Mouse (Mus musculus): Measurements from ENCODE around the gene Plscr4. TPM values are rescaled to one million over a fixed set of nuclear protein-coding genes. Genes with fewer than 3 reads are reported as not detected.

The Plscr4 gene
- polyA plus RNA-seq, 1 experiment from 2014 or later: 1.4 TPM

GRCm38 (mm10) chr9:92467724-92468123 lies 10.6 kb downstream of the Plscr4 start:
- 74% methylated on average over 4 of the region's 4 CpGs for WGBS

DNA sequence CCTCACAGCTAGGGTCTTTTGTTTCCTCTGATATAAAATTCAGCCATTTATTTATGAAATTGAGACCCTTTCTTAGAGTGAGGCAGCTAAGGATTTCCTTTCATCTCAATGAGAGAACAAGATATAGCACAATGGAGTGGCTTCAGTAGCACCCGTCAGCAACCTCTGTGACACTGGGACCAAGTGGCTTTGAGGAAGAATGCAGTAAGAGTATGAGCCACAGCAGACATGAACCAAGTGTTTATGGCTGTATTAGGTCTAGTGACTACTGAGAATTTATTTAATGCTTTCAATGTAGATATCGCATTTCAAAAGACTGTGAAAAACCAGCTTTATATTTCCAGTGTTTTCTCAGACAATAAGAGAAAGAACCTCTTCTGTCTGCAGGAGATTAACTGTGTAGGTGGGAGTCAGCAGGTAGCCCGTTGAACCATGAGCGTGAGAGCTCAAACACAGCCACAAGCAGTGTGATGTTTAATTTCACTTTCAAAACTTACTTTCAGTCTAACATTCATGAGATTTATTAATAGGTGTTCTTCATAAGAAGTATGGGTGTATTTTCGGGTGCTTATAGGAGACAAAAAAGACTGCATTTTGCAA lies 15.2 kb downstream of the Plscr4 start:
- no peaks in the 10 kb centered on the region for H3K36me3 ChIP-seq (ENCODE audit: control insufficient read depth, insufficient read depth)
- no peak for ATAC-seq
- no peaks in the 10 kb centered on the region for H3K9me3 ChIP-seq (ENCODE audit: control insufficient read depth, low read length)
- no peak overlapping the region for H3K4me3 ChIP-seq (replicated peaks; ENCODE audit: low read length)
- WGBS: 53% methylated on average over 5 of the region's 5 CpGs
- no peak overlapping the region for H3K4me2 ChIP-seq (ENCODE audit: low read length)
- no peaks in the 10 kb centered on the region for H3K27me3 ChIP-seq (replicated peaks; ENCODE audit: control insufficient read depth, insufficient read depth, low read length)
- no peak overlapping the region for H3K9ac ChIP-seq (replicated peaks; ENCODE audit: low read depth, low read length)
- H3K27ac ChIP-seq (ENCODE audit: low read length): no peak overlapping the region
- no peaks in the 10 kb centered on the region for H3K4me1 ChIP-seq (replicated peaks; ENCODE audit: control insufficient read depth, insufficient read depth, low read length)

More at GRCm38 (mm10) chr9:92467724-92468123, 10.6 kb downstream of the Plscr4 start:
- H3K36me3 ChIP-seq (ENCODE audit: control insufficient read depth, insufficient read depth): no peaks in the 10 kb centered on the region
- no peak for ATAC-seq
- H3K27me3 ChIP-seq (replicated peaks; ENCODE audit: control insufficient read depth, insufficient read depth, low read length): no peaks in the 10 kb centered on the region
- H3K4me1 ChIP-seq (replicated peaks; ENCODE audit: control insufficient read depth, insufficient read depth, low read length): no peaks in the 10 kb centered on the region
- no peak overlapping the region for H3K27ac ChIP-seq (ENCODE audit: low read length)
- H3K9me3 ChIP-seq (ENCODE audit: control insufficient read depth, low read length): no peaks in the 10 kb centered on the region
- H3K4me2 ChIP-seq (ENCODE audit: low read length): no peak overlapping the region
- H3K9ac ChIP-seq (replicated peaks; ENCODE audit: low read depth, low read length): no peak overlapping the region
- no peak overlapping the region for H3K4me3 ChIP-seq (replicated peaks; ENCODE audit: low read length)

DNA sequence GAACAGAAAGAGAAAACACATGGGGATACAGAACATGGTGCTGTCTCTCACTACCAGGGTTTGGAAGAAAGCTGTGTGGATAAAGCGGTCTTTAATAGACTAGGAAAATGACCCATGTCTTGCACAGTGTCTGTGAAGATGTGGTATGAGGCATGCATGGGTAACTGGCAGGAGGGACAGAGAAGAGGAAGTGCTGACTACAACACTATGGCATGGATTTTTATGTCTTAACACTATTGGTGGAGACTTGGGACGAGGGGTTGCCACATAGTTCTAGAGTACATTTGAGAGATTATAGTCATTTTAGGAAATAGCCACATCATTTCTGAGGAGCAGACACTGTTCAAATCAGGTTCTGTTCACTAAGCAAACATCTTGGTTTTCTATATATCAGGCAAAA lies 16.0 kb downstream of the Plscr4 start:
- Histone ChIP-seq H3K36me3 (ENCODE audit: control insufficient read depth, insufficient read depth) (no peaks in the 10 kb centered on the region), H3K9me3 (ENCODE audit: control insufficient read depth, low read length) (no peaks in the 10 kb centered on the region), H3K27me3 (replicated peaks; ENCODE audit: control insufficient read depth, insufficient read depth, low read length) (no peaks in the 10 kb centered on the region), H3K4me3 (replicated peaks; ENCODE audit: low read length) (no peak overlapping the region), H3K4me2 (ENCODE audit: low read length) (no peak overlapping the region), H3K9ac (replicated peaks; ENCODE audit: low read depth, low read length) (no peak overlapping the region), H3K27ac (ENCODE audit: low read length) (no peak overlapping the region), H3K4me1 (replicated peaks; ENCODE audit: control insufficient read depth, insufficient read depth, low read length) (no peaks in the 10 kb centered on the region)
- no peak for ATAC-seq
- 91% methylated on average over 2 of the region's 2 CpGs for WGBS

- Histone ChIP-seq H3K27me3 (replicated peaks; ENCODE audit: control insufficient read depth, insufficient read depth, low read length) (no peaks in the 10 kb centered on the region), H3K36me3 (ENCODE audit: control insufficient read depth, insufficient read depth) (no peaks in the 10 kb centered on the region), H3K9ac (replicated peaks; ENCODE audit: low read depth, low read length) (no peak overlapping the region), H3K9me3 (ENCODE audit: control insufficient read depth, low read length) (no peaks in the 10 kb centered on the region), H3K4me2 (ENCODE audit: low read length) (no peak overlapping the region), H3K27ac (ENCODE audit: low read length) (no peak overlapping the region), H3K4me3 (replicated peaks; ENCODE audit: low read length) (no peak overlapping the region), H3K4me1 (replicated peaks; ENCODE audit: control insufficient read depth, insufficient read depth, low read length) (no peaks in the 10 kb centered on the region)
- WGBS: 97% methylated on average over 1 of the region's 1 CpGs
- ATAC-seq: no peak
Observed at GRCm38 (mm10) chr9:92474244-92474643, 17.1 kb downstream of the Plscr4 start.

- H3K4me1 ChIP-seq (replicated peaks; ENCODE audit: control insufficient read depth, insufficient read depth, low read length): no peaks in the 10 kb centered on the region
- no peaks in the 10 kb centered on the region for H3K9me3 ChIP-seq (ENCODE audit: control insufficient read depth, low read length)
- no peak for ATAC-seq
- H3K4me2 ChIP-seq (ENCODE audit: low read length): no peak overlapping the region
- no peak overlapping the region for H3K27ac ChIP-seq (ENCODE audit: low read length)
- no peak overlapping the region for H3K4me3 ChIP-seq (replicated peaks; ENCODE audit: low read length)
- no peaks in the 10 kb centered on the region for H3K36me3 ChIP-seq (ENCODE audit: control insufficient read depth, insufficient read depth)
- H3K27me3 ChIP-seq (replicated peaks; ENCODE audit: control insufficient read depth, insufficient read depth, low read length): no peaks in the 10 kb centered on the region
- H3K9ac ChIP-seq (replicated peaks; ENCODE audit: low read depth, low read length): no peak overlapping the region
- 84% methylated on average over 2 of the region's 2 CpGs for WGBS
Observed at GRCm38 (mm10) chr9:92481663-92482062, 24.5 kb downstream of the Plscr4 start.

- 92% methylated on average over 4 of the region's 4 CpGs for whole genome bisulfite sequencing
- no peaks in the 10 kb centered on the region for H3K9me3 ChIP-seq (ENCODE audit: control insufficient read depth, low read length)
- ATAC-seq: no peak
- no peak overlapping the region for H3K9ac ChIP-seq (replicated peaks; ENCODE audit: low read depth, low read length)
- no peaks in the 10 kb centered on the region for H3K27me3 ChIP-seq (replicated peaks; ENCODE audit: control insufficient read depth, insufficient read depth, low read length)
- H3K4me1 ChIP-seq (replicated peaks; ENCODE audit: control insufficient read depth, insufficient read depth, low read length): no peaks in the 10 kb centered on the region
- no peaks in the 10 kb centered on the region for H3K36me3 ChIP-seq (ENCODE audit: control insufficient read depth, insufficient read depth)
- H3K4me3 ChIP-seq (replicated peaks; ENCODE audit: low read length): no peak overlapping the region
- H3K27ac ChIP-seq (ENCODE audit: low read length): no peak overlapping the region
- H3K4me2 ChIP-seq (ENCODE audit: low read length): no peak overlapping the region
Observed at GRCm38 (mm10) chr9:92482551-92482950, 25.4 kb downstream of the Plscr4 start.

DNA sequence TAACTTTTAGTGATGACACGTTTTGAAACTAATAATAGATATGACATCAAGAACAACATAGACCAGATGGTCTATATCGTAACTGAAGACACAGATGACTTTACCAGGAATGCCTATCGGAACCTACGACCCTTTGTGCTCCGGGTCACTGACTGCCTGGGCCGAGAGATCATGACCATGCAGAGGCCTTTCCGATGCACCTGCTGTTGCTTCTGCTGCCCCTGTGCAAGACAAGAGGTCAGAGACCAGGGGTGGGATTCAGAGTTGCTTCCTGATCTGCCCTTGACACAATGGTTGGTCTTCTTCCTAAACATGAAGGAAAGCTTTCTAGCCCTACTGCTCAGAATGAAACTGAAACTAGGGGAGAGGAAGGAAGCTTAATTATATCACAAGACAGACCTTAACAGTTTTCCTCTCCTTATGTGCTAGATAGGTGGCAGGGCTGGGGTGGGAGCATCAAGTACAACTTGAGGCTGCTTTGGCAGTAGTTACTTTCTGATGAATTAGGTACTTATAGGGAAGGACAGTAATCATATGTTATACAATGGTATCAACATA lies 27.6 kb downstream of the Plscr4 start:
- no peak overlapping the region for H3K9ac ChIP-seq (replicated peaks; ENCODE audit: low read depth, low read length)
- no peaks in the 10 kb centered on the region for H3K36me3 ChIP-seq (ENCODE audit: control insufficient read depth, insufficient read depth)
- ATAC-seq: no peak
- H3K27me3 ChIP-seq (replicated peaks; ENCODE audit: control insufficient read depth, insufficient read depth, low read length): no peaks in the 10 kb centered on the region
- no peak overlapping the region for H3K4me3 ChIP-seq (replicated peaks; ENCODE audit: low read length)
- H3K4me2 ChIP-seq (ENCODE audit: low read length): no peak overlapping the region
- WGBS: 90% methylated on average over 7 of the region's 7 CpGs
- no peaks in the 10 kb centered on the region for H3K4me1 ChIP-seq (replicated peaks; ENCODE audit: control insufficient read depth, insufficient read depth, low read length)
- no peak overlapping the region for H3K27ac ChIP-seq (ENCODE audit: low read length)
- no peaks in the 10 kb centered on the region for H3K9me3 ChIP-seq (ENCODE audit: control insufficient read depth, low read length)

DNA sequence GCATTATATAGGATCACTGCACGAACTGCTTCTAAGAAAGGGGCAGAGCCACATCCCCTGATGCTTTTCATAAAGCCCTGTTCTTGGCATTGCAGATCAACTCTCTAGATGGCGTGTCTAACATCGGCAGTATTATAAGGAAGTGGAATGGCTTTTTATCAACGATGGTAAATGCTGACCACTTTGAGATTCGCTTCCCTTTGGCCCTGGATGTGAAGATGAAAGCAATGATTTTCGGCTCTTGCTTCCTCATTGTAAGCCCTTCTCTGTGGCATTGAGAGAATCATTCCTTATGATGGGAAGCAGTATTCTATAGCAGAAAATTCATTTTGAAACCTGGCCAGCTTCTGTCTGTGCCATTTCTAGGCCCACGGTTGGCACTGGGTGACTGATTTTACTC lies 32.7 kb downstream of the Plscr4 start:
- no peak overlapping the region for H3K4me3 ChIP-seq (replicated peaks; ENCODE audit: low read length)
- no peak overlapping the region for H3K27ac ChIP-seq (ENCODE audit: low read length)
- no peak overlapping the region for H3K4me2 ChIP-seq (ENCODE audit: low read length)
- H3K4me1 ChIP-seq (replicated peaks; ENCODE audit: control insufficient read depth, insufficient read depth, low read length): peaks cover 3% of the 10 kb centered on the region; the same call in 1 of the 2 replicates
- H3K9me3 ChIP-seq (ENCODE audit: control insufficient read depth, low read length): no peaks in the 10 kb centered on the region
- H3K27me3 ChIP-seq (replicated peaks; ENCODE audit: control insufficient read depth, insufficient read depth, low read length): no peaks in the 10 kb centered on the region
- 79% methylated on average over 7 of the region's 7 CpGs for WGBS
- H3K36me3 ChIP-seq (ENCODE audit: control insufficient read depth, insufficient read depth): no peaks in the 10 kb centered on the region
- ATAC-seq: no peak
- H3K9ac ChIP-seq (replicated peaks; ENCODE audit: low read depth, low read length): no peak overlapping the region

GRCm38 (mm10) chr9:92490319-92490718 lies 33.1 kb downstream of the Plscr4 start:
- no peak overlapping the region for H3K4me3 ChIP-seq (replicated peaks; ENCODE audit: low read length)
- H3K4me2 ChIP-seq (ENCODE audit: low read length): no peak overlapping the region
- no peaks in the 10 kb centered on the region for H3K9me3 ChIP-seq (ENCODE audit: control insufficient read depth, low read length)
- no peaks in the 10 kb centered on the region for H3K27me3 ChIP-seq (replicated peaks; ENCODE audit: control insufficient read depth, insufficient read depth, low read length)
- H3K4me1 ChIP-seq (replicated peaks; ENCODE audit: control insufficient read depth, insufficient read depth, low read length): peaks cover 3% of the 10 kb centered on the region; the same call in 1 of the 2 replicates
- no peaks in the 10 kb centered on the region for H3K36me3 ChIP-seq (ENCODE audit: control insufficient read depth, insufficient read depth)
- ATAC-seq: no peak
- 63% methylated on average over 3 of the region's 3 CpGs for WGBS
- H3K9ac ChIP-seq (replicated peaks; ENCODE audit: low read depth, low read length): no peak overlapping the region
- H3K27ac ChIP-seq (ENCODE audit: low read length): no peak overlapping the region

- Histone ChIP-seq H3K4me3 (replicated peaks; ENCODE audit: low read length) (no peak overlapping the region), H3K27ac (ENCODE audit: low read length) (no peak overlapping the region), H3K9me3 (ENCODE audit: control insufficient read depth, low read length) (no peaks in the 10 kb centered on the region), H3K9ac (replicated peaks; ENCODE audit: low read depth, low read length) (no peak overlapping the region), H3K27me3 (replicated peaks; ENCODE audit: control insufficient read depth, insufficient read depth, low read length) (no peaks in the 10 kb centered on the region), H3K4me2 (ENCODE audit: low read length) (no peak overlapping the region), H3K4me1 (replicated peaks; ENCODE audit: control insufficient read depth, insufficient read depth, low read length) (peaks cover 3% of the 10 kb centered on the region; the same call in 1 of the 2 replicates), H3K36me3 (ENCODE audit: control insufficient read depth, insufficient read depth) (no peaks in the 10 kb centered on the region)
- 82% methylated on average over 2 of the region's 2 CpGs for WGBS
- ATAC-seq: no peak
Observed at GRCm38 (mm10) chr9:92491274-92491673, 34.1 kb downstream of the Plscr4 start.
